Mouse (Mus musculus) lung, postnatal 25 days (tissue): Measurements from ENCODE around the gene Fgd6.

Experiments used
- DNase-seq: peaks from one replicate; pipeline ENCODE4 v3.0.0; 2022; ENCODE audit warnings: low spot score

Fgd6 gene

DNA sequence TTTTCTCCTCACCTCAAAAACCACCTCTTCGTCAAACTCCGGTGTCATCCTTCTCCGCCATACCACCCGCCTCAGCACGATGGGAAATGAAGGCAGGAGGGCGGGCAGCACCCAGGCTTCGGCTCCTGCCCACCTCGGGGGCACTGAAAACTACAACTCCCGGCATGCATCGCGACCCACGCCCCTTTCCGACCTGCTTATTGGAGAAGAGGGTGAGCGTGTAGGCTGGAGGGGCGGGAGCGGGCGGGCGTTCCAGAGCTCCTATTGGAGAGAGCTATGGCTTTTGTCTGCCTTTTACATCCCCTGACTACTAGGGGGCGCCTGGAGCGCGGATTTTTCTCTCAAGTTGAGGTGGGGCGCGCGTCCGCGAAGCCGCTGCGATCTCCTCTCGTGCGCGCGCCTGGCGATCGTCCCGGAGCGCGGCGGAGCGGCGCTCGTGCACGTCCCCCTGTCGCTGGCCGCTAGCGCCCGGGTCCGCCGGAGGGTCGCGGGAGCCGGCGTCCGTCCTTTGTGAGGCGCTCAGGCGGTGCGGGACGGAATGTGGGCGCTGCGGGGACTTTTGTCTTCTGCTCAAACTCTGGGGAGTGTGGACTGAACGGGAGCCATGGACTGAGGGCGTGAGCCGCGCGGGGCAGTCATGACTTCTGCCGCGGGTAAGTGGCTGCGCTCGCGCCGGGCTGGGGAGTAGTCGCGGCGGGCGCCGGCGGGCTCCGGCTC is at the start of gene Fgd6, which contains the start of gene Vezt:
Gene Fgd6 (plus strand): TSS at position 344 of the 717 bp plus-strand sequence.
Gene Vezt (minus strand): TSS at position 160 of the 717 bp plus-strand sequence.
- peak; percentile 99 for DNase-seq

DNA sequence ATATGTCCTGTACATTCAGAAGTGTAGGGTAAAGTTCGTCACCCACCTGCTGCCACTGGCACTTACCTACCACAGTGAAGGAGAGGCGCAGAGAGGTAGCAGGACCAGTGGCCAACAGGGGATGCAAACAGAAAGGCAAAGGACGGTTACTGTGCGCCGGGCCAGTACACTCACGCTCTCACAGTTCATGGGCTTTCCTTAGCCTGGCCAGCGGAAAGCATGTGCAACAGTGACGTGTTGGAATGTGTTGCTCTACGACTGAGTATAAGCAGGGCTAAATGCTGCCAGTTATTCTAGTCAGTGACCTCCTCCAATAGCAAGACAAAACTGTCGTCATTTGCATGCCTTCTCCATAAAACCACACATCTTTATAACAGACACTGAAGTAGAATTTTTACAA is 41.7 kb upstream of the Fgd6 start:
- DNase-seq = no peak

DNA sequence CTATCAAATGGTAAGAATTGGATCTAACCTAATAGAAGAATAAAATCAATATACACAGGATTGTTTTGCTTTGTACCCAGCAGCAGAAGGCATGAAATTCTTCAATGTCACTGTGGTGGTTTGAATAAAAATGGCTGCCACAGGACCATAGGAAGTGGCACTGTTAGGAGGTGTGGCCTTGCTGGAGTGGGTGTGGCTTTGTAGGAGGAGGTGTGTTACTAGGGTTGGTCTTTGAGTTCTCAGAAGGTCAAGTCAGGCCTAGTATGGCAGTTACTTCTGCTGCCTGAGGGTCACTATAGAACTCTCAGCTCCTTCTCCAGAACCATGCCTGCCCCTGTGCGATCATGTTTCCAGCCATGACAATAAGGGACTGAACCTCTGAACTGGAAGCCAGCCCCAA is 40.7 kb upstream of the Fgd6 start:
- DNase-seq = no peak

DNA sequence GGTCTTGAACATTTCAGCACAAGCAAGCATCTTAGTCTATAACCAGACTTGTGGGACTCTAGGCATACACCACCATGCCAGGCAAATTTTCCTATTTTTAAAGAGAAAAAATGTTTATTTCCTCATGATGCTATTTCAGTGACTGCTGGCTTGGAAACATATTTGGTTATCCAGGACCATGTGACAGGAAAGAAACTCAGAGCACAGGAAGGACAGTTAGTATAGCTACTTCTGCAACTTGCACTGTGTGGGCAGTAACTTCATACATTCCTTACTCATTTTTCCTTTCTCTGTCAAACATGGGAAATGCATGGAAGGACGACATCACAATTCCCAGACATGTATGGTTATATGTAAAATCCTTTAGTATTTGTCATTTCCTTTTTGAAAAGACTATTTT is 36.4 kb upstream of the Fgd6 start:
- no peak for DNase-seq

DNA sequence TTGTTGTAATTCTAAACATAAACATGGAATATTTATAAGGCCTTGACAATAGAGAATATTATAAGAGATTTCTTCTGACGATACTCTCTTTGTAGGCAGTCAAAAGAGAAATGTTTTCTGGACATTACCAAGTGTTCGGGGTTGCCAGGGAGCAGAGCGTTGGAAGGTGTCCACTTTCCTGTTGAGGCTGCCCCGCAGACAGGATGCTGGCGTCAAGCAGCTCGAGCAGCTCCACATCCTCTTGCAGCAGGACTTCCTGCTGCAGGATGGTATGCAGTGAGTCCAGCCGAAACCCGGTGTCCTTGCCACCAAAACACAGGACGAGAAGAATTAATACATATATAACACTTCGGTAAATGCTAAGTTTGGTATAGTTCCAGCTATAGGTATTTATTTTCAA is 35.6 kb upstream of the Fgd6 start:
- DNase-seq = peak; percentile 49

DNA sequence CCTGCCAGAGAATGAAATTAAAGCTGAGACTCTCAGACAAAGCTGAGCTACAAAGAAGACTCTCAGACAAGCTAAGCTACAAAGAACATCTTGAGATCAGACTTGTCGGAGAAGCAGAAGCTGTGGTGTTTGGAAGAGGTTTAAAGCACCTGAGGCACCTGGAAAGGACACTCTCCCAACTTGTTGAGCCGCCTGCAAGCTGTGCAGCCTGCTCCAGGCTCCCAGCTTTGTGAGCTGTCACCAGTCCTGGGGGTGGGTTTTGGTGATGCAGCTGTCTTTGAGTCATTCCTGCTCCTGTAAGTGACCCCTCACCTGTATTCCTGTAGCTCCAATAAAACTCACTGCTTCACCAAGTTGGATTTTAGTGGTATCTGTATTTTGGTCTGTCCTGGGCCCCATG is 27.4 kb upstream of the Fgd6 start:
- DNase-seq = no peak

DNA sequence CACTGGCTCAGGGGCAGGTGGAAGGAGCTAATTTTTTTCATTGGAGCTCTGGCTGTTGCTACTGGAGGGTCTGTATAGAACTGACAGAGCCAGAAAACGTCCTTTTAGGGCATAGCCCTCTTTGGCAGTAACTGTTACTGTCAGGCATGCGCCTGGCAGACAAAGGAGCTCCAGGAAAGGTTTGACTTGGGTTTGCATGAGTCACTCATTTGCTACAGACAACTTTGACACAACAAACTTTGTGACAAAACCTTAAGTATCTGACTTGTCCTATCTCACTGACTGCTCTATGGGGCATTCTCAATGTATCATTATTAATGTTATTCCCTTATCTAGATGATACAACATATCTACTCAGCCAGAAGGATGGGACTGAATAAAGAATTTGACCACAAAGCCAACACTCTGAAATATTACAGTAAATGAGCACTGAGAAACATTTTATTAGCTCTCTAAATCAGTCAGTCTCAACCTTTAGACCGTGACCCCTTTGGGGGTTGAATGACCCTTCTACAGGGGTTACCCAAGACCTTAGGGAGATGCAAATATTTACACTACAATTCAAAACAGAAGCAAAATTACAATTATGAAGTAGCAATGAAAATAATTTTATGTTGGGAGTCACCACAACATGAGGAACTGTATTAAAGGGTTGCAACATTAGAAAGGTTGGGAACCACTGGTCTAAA is 25.7 kb upstream of the Fgd6 start:
- DNase-seq = no peak

DNA sequence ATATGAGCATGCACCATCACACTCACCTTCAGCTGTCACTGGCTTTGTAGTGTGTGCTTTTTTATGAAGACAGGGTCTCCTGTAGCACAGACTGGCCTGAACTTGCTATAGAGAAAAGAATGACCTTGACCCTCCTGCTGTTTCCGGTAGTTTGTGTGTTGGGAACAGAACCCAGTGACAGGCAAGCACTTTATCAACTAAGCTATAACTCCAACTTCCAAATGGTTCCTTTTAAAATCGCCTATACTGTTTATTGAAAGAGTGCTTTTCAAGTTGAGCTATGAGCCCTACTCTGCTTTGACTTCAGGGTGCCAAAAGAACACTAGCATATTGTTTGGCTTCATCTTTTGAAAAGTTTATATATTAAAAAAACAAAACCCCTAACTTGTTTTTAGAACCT is 24.8 kb upstream of the Fgd6 start:
- DNase-seq = no peak

DNA sequence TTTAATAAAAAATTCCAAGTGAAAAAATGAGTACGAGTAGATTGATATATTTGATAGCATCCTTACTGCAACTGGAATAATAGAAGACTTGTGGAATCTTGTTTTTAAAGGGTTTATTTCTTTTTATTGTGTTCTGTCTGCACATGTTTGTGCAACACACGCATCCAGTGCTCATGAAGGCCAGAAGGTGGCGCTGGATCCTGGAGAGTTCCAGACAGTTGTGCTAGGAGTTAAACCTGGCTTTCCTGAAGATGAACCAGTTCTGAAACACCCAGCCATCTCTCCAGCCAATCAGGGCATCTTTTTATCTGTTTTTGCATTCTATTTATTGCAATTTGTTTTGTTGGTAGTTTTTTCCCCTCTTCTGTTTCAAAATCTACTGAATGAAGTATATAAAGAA is 22.6 kb upstream of the Fgd6 start:
- peak; percentile 50 for DNase-seq

DNA sequence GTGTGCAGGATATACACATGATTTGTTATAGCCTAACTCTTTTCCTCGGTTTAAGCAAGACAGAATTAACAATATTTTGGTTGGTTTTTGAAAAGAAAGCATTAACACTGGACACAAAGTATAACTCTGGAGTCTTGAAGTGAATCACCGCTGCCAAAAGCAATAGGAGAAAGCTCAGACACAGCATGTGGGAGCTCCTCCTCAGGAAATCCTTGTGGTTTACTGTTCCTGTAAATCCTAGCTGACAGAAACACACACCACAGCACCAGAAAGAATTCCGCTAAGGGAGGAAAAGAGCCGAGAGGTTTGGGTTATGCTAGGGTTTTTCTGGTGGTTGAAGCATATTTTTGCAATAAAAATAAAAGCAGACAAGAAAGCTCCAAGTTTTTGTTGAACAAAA is 21.6 kb upstream of the Fgd6 start:
- DNase-seq = no peak

DNA sequence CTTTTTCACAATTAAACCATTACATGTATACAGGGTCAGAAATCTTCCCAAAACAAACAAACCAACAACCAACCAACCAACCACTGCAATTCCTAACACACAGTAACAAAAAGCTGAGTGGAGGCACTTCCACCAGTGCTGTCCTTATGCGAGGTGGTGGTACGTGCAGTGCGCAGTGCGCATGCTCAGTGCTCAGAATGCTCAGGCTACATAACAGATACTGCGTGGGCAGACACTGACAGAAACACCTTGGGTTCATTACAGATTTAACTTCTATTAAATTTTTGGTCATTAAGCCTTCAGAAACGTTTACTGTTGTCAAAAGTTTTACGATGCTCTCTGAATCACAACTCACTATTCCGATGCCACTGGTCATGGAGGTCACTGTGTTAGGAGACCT is 18.3 kb upstream of the Fgd6 start:
- DNase-seq = no peak

DNA sequence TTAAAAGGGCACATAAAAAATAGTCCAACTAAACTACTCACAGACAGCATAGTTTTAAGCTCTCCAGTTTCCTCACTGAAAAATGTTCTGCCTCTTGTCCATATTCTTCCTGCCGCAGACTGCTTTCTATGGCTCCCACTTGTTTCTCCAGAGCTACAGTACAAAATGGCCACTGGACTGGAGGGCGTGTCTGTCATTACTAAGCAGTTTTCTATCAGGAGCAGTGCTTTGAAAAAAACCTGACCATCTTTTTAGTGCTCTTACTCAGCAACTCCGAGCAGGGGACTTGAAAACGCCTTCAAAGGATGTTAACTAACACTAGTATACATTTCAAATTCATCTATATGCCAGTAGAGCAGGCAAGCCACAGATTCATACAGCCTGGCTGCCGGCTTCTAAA is 15.2 kb upstream of the Fgd6 start:
- DNase-seq = no peak

DNA sequence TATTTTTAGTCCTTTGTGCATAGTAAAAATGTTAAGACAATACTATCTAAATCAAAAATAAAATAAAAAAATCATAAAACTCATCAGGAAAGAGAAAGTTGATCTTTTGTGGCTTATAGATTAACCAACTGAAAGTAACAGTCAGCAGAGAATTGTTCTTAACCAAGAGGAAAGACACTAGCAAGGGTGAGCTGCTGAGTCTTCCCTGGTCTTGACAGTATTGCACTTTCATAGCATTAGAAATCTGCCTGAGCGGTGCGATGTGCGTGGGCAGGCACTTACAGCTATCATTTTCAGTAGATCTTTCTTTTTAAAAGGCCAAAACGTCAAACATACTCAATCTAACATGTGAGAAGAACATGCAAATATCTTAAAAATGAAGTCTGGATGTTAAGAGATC is 14.7 kb upstream of the Fgd6 start:
- no peak for DNase-seq

DNA sequence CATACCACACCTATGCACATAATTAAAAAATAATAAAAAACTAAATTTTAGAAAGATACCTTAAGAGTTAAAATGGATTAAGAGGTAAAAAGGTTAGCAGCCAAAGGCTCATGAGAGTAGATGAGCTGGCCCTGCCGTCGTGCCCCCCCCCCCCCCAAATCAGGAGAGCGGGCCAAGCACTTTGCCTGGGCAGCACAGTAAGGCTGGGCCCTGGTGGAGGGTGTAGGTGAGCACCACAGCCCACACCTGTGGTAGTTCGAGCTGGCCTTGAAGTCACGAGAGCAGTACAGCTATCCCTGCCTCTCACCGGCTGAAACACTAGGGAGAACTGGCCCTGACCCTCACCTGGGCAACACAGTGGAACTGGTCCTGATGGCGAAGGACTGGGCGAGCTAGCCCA is 10.7 kb upstream of the Fgd6 start:
- no peak for DNase-seq

DNA sequence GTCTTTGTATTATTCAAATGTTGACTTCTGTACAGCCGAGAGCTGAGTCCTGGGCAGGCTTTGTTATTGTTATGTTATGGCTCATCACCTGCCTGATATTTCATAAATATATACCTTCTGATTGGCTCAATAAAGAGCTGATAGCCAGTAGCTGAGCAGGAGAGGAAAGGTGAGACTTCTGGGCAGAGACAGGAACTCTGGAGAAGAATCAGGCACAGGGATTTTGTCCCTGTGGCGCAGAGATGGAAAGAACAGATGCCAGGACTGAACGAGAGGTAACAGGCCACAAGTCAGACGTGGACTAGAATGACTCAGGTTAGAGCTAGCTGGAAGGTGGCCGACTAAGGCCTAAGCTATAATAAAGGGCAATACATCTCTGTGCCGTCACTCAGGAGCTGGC is 7.3 kb upstream of the Fgd6 start:
- DNase-seq = no peak

DNA sequence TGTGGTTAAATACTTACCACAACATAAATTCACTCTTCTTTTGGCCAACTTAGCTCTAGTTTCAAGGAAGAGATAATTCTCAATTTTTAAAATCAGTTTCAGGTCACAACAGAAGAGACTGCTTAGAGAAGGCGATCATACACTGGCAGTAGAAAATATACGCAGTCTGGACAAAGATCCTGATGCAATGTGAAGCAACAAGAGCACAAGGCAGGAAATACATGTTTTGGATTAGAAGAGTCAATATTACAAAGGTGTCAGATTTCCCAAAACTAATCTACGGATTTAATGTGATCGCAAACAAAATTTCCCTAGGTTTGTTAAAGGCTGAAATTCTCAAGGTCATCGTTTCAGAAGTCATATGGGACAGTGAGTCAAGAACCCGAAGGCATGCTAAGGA is 4.6 kb upstream of the Fgd6 start:
- no peak for DNase-seq

DNA sequence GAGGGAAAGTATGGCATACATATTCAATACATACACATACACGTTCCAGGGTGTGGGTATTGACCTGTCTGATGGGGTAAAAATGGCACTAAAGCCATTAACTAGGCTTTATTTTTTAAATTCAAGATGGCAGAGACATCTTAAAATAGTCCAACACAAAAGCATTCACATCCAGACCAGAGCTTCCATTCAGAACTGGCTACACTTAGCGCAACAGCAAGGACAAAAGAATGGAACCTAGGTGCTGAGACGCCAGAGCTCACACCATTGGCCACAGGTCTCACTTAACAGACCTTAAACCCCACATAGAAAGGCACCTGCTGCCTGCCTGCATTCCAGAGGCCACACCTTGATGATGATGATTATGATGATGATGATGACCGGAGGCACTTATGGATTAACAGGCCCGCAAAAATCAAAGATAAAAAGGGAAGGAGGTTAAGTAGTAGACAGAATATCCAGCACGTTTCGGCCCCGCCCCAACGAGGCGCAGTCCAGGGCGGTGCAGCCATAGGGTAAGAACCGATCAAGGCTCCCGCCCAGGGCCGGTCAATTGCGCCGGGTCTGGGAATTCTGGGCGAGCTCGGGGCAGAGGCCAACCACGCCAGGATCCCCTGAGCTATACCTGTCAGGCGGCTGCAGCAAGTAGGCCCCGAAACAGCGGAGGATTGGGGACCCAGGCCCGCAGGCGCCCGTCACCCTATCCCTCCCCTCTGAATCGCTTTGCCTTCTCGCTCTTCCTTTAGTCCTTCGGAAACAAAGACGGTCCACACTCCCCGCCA is 734 bp upstream of the Fgd6 start:
- DNase-seq = peak; percentile 52

DNA sequence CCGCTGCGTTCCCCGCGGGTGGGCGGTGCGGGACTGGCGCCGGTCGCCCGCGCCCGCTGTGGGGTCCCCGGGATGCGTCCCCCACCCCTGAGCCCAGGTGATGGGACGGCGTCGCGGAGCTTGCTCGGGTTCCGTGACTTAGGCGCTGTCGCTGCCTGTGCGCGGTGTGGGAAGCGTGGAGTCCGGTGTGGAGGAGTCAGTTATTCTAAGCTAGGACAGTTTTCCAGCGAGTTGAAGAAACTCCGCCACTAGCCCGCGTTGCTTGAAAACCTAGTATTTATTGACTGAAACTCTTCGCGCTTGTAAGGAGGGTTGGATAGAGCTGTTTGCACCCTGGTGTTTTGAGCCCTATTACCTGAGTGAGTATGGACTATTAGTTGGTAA is 566 bp downstream of the Fgd6 start:
- no peak for DNase-seq

DNA sequence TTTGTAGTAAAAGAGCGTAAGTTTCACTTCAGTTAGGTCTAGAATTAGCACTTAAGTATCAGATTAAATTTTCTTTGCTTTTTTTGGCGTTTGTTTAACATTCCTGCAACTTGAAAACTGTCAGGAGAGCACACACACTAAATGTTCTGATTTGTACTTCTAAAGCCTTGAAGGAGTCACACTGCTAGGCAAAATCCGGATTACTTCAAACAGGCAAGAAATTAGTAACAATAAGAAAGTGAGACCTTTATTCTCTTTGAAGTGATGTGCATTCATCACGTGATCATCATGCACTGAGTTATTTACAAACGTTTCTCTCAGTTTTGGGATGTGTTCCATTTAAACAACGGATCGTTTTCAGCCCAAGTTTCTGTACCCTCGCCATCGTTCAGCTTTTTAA is 1.4 kb downstream of the Fgd6 start:
- no peak for DNase-seq

DNA sequence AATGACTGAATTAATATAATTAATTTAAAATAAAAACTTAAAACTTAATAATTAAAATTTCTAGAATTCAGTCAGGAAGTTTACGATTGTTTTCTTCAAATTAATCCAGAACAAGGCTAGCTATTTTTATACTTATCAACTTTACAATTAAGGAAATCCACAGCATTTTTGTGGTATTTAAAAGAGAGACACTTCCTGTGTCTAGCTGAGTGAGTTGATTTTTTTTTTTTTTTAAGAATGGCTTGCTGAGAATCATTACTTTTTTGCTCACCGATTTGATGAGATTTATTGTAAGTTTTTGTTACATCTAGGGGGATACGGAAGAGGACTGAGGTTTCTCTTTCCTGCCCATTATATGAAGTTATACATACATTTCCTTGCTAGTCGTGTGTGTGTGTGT is 1.8 kb downstream of the Fgd6 start:
- no peak for DNase-seq

DNA sequence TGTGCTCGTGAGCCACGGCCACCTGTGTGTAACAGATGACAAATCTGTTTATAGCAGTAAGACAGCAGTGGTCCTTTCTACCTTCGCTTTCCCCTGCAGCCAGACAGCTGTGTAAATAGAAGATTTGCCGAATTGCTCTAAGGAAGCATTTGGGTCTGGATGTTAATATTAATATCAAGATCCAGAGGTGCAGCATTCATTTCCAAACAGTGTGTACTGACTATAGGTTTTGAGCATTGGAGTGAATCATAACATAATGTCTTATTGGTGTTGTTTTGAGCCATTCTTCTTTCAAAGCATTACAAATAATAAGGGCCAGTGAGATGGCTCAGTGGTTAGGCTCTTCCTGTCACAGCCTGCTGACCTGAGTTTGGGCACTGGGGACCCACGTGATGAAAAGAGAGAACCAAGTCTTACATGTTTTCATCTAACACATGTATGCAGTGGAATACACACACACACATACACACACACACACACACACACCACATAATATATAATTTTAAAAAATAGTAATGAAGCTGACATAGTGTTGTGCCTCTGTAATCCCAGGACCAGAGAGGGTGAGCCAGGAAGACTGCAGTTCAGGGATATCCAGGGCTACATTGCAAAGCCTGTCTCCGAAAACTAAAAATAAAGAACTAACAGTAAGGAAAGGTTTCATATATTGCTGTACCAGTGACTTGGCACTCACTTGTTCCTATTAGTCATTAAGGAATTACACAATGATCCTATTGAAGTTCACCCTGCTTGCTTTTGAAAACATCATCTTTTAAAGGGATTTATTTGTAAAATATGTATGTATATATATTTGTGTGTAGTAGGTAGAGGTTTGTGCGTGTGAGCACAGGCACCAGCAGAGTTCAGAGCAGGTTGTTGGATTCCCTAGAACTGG is 2.8 kb downstream of the Fgd6 start:
- no peak for DNase-seq

DNA sequence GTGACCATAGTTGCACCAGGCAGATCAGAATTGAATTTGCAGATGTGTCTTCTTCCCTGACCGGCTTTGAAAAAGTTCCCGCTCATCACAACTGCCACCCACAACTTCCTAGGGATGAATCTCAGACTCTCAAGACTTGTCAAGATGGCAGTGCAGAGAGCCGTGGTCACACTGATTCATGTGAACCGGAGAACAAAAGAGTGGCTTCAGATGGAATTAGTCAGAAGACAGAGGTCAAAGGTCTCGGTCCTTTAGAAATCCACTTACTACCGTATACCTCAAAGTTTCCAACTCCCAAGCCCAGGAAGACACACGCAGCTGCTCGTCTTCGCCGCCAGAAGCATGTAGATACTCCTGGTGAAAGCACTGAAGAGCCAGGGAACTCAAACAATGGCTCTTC is 8.1 kb downstream of the Fgd6 start:
- no peak for DNase-seq
